Mouse (Mus musculus): Measurements from ENCODE around the gene Hormad1. TPM values are rescaled to one million over a fixed set of nuclear protein-coding genes. Genes with fewer than 3 reads are reported as not detected.

The Hormad1 gene
- total RNA-seq, 2 experiments from 2014 or later = not detected

GRCm38 (mm10) chr3:95632648-95633588, 73.4 kb downstream of the Hormad1 start:
- DNase-seq (ENCODE audit: low spot score in 2 of 2) = no peak

GRCm38 (mm10) chr3:95635636-95636035, 76.2 kb downstream of the Hormad1 start:
- DNase-seq (ENCODE audit: low spot score in 2 of 2) = no peak

- DNase-seq (ENCODE audit: low spot score in 2 of 2) = no peak
Observed at GRCm38 (mm10) chr3:95636072-95636471, 76.6 kb downstream of the Hormad1 start.

Other genes with a start within 250 kb of the Hormad1 start
- gene Cers2, start 244.9 kb upstream of the Hormad1 start, total RNA-seq (2021) = 10 to 100 TPM; 45.4 to 46.6 TPM
- gene Setdb1, start 202.5 kb upstream of the Hormad1 start, total RNA-seq (2021) = 10 to 100 TPM; 46.0 to 47.1 TPM
- gene 4930558C23Rik, start 156.8 kb upstream of the Hormad1 start, total RNA-seq (2021) = not detected
- 10 to 100 TPM; 35.8 to 44.0 TPM for gene Arnt, start 125.3 kb upstream of the Hormad1 start, total RNA-seq (2021)
- 10 to 100 TPM; 10.0 to 10.3 TPM for gene Ctsk, start 60.4 kb upstream of the Hormad1 start, total RNA-seq (2021)
- gene Ctss, start 32.9 kb upstream of the Hormad1 start, total RNA-seq (2021) = 10 to 100 TPM; 19.6 to 24.0 TPM
- gene Golph3l, start 29.3 kb downstream of the Hormad1 start, total RNA-seq (2021) = 10 to 100 TPM; 19.4 to 21.9 TPM
- gene Ensa, start 65.3 kb downstream of the Hormad1 start, total RNA-seq (2021) = 100 to 1,000 TPM; 220 to 228 TPM
- gene Mcl1, start 99.1 kb downstream of the Hormad1 start, total RNA-seq (2021) = 10 to 100 TPM; 68.0 TPM
- gene Adamtsl4, start 128.2 kb downstream of the Hormad1 start, total RNA-seq (2021) = under 1 TPM; 0.69 to 0.94 TPM
- 10 to 100 TPM in 1 of 2 experiments, 1 to 10 TPM in 1; 9.6 to 11.9 TPM for gene Ecm1, start 179.9 kb downstream of the Hormad1 start, total RNA-seq (2021)
- gene Tars2, start 200.5 kb downstream of the Hormad1 start, total RNA-seq (2021) = 10 to 100 TPM; 38.0 to 39.8 TPM

All from layer of hippocampus, postnatal 10 days (tissue).